Mouse (Mus musculus): ENCODE results near the gene Rbm6. TPM values are rescaled to one million over a fixed set of nuclear protein-coding genes. Genes with fewer than 3 reads are reported as not detected.

Gene Rbm6
- total and polyA plus RNA-seq, 3 experiments: 55.7 to 521 (median 55.8) TPM

DNA sequence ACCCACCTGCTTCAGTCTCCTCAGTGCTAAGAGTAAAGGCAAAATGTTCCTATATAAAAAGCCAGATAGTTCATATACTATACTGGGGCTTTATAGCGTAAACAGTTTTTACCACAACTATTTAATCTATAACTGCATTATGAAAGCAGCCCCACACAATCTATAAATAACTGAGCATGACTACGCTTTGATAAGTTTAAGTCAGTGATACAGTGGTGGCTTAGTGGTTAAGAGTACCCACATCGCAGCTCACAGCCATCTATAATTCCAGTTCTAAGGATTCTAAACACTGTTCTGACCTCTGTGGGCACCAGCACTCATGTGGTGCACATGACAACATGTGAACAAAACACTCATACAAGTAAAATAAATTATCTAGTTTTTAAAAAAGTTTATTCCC, 14.7 kb downstream of the Rbm6 start (continued):
- no peak for TF ChIP-seq USF1 (IDR thresholded peaks at IDR 0.05; ENCODE audit: low read depth, low read length)
- TF ChIP-seq ELF1 (IDR thresholded peaks at IDR 0.05; ENCODE audit: low read depth, low read length): no peak
- no peak for TF ChIP-seq CTCF (IDR thresholded peaks at IDR 0.05 in 2 of 3, conservative IDR thresholded peaks at IDR 0.05 in 1 of 3; ENCODE audit: control insufficient read depth in 1 of 3, insufficient read depth in 1 of 3, low read depth in 2 of 3, low read length in 3 of 3, poor library complexity in 1 of 3, severe bottlenecking in 1 of 3)
- TF ChIP-seq NELFE (IDR thresholded peaks at IDR 0.05; ENCODE audit: low read depth, low read length): no peak
- TF ChIP-seq POLR2AphosphoS2 (IDR thresholded peaks at IDR 0.05; ENCODE audit: low read length): no peak

- DNase-seq (ENCODE audit: low read depth, low spot score): peak; percentile 71
- Histone ChIP-seq H3K27me3 (ENCODE audit: control insufficient read depth in 1 of 2, insufficient read depth in 2 of 2, low read length in 2 of 2) (no peaks in the 10 kb centered on the region), H3K4me3 (ENCODE audit: control insufficient read depth in 1 of 2, insufficient read depth in 1 of 2, low read depth in 2 of 2, low read length in 2 of 2) (no peak overlapping the region), H3K36me3 (ENCODE audit: control insufficient read depth in 1 of 2, insufficient read depth in 2 of 2, low read length in 2 of 2) (peaks cover 16 to 57% of the 10 kb centered on the region in 2 experiments), H3K9ac (ENCODE audit: control insufficient read depth, low read depth, low read length, poor library complexity, severe bottlenecking) (no peak overlapping the region), H3K9me3 (replicated peaks; ENCODE audit: insufficient read depth, low read length) (no peaks in the 10 kb centered on the region), H3K27ac (ENCODE audit: control insufficient read depth, low read depth, low read length) (no peak overlapping the region), H3K4me1 (ENCODE audit: control insufficient read depth in 1 of 2, insufficient read depth in 2 of 2, low read length in 2 of 2) (peaks cover 0 to 2% of the 10 kb centered on the region in 2 experiments; a peak in 1 of 4 replicates), H3K79me2 (ENCODE audit: control insufficient read depth, insufficient read depth, low read length, poor library complexity) (peaks cover 2% of the 10 kb centered on the region; the same call in 1 of the 2 replicates)
- no peak for TF ChIP-seq USF2 (IDR thresholded peaks at IDR 0.05; ENCODE audit: borderline replicate concordance in 1 of 2, insufficient read depth in 1 of 2, low read depth in 1 of 2, low read length in 2 of 2)
- TF ChIP-seq TAL1 (IDR thresholded peaks at IDR 0.05; ENCODE audit: low read length): peak; percentile 78
- TF ChIP-seq NELFE (IDR thresholded peaks at IDR 0.05; ENCODE audit: low read depth, low read length): no peak
- TF ChIP-seq SMC3 (IDR thresholded peaks at IDR 0.05; ENCODE audit: low read depth, low read length): no peak
- no peak for TF ChIP-seq MYB (IDR thresholded peaks at IDR 0.05; ENCODE audit: low read depth, low read length)
- no peak for TF ChIP-seq POLR2A (IDR thresholded peaks at IDR 0.05; ENCODE audit: control insufficient read depth in 1 of 2, insufficient read depth in 1 of 2, low read depth in 1 of 2, low read length in 2 of 2, poor library complexity in 1 of 2)
- TF ChIP-seq SIN3A (IDR thresholded peaks at IDR 0.05; ENCODE audit: low read length): no peak
- peak; percentile 51; the same call in 1 of the 2 replicates for TF ChIP-seq TBP (IDR thresholded peaks at IDR 0.05; ENCODE audit: low read depth, low read length)
- no peak for TF ChIP-seq MAX (IDR thresholded peaks at IDR 0.05; ENCODE audit: low read length)
- TF ChIP-seq TCF12 (IDR thresholded peaks at IDR 0.05; ENCODE audit: low read depth, low read length): peak; percentile 71
- no peak for TF ChIP-seq RCOR1 (IDR thresholded peaks at IDR 0.05; ENCODE audit: low read depth, low read length)
- TF ChIP-seq GABPA (IDR thresholded peaks at IDR 0.05; ENCODE audit: low read depth, low read length): no peak
- no peak for TF ChIP-seq HCFC1 (IDR thresholded peaks at IDR 0.05; ENCODE audit: low read depth, low read length)
- 0 out of 2 replicates have a peak, but pooled peaks have one; percentile 10 for TF ChIP-seq ETS1 (IDR thresholded peaks at IDR 0.05; ENCODE audit: low read depth, low read length)
- TF ChIP-seq GATA1 (IDR thresholded peaks at IDR 0.05; ENCODE audit: low read depth, low read length): peak; percentile 56
- TF ChIP-seq POLR2AphosphoS5 (IDR thresholded peaks at IDR 0.05; ENCODE audit: borderline replicate concordance, low read depth, low read length): no peak
- no peak for TF ChIP-seq ZC3H11A (IDR thresholded peaks at IDR 0.05; ENCODE audit: low read depth, low read length)
- TF ChIP-seq ELF1 (IDR thresholded peaks at IDR 0.05; ENCODE audit: low read depth, low read length): no peak
- no peak for TF ChIP-seq CTCF (IDR thresholded peaks at IDR 0.05 in 2 of 3, conservative IDR thresholded peaks at IDR 0.05 in 1 of 3; ENCODE audit: control insufficient read depth in 1 of 3, insufficient read depth in 1 of 3, low read depth in 2 of 3, low read length in 3 of 3, poor library complexity in 1 of 3, severe bottlenecking in 1 of 3)
- TF ChIP-seq USF1 (IDR thresholded peaks at IDR 0.05; ENCODE audit: low read depth, low read length): no peak
- no peak for TF ChIP-seq CHD1 (IDR thresholded peaks at IDR 0.05; ENCODE audit: low read depth, low read length)
- no peak for TF ChIP-seq MAFK (IDR thresholded peaks at IDR 0.05; ENCODE audit: borderline replicate concordance, low read depth, low read length)
- TF ChIP-seq EP300 (IDR thresholded peaks at IDR 0.05; ENCODE audit: low read depth in 1 of 2, low read length in 2 of 2): peak; percentile 58 to 66; a peak in 2 of 4 replicates
These were observed 24.1 kb downstream of the Rbm6 start for GRCm38 (mm10) chr9:107848922-107849321.

Measured in MEL (cell line).